Mouse (Mus musculus) regulatory T cell (primary cell): ENCODE measurements around the gene Cyp2c29.
"Not testable (repeated sequence)": the region's sequence is repeated elsewhere in the genome, so short reads cannot be mapped to it uniquely, and the experiment has no call there.

Source experiments
- in situ Hi-C: fragments of 300-600 bp; cut with MboI, MseI; formaldehyde crosslinking; loops from one replicate; pipeline ENCODE4 v1.15.1; 2025; ENCODE audit warnings: high pct_unique_total_duplicates

The Cyp2c29 gene

GRCm38 (mm10) chr19:39269105-39269504 lies at the start of gene Cyp2c29:
Gene Cyp2c29 (plus strand): TSS chr19:39269405.
- in situ Hi-C loops = not testable (repeated sequence)

GRCm38 (mm10) chr19:39267036-39267435 lies 2.2 kb upstream of the Cyp2c29 start:
- in situ Hi-C loops = not testable (repeated sequence)

- in situ Hi-C loops = no loop called here
Observed at GRCm38 (mm10) chr19:39282801-39283200, 13.6 kb downstream of the Cyp2c29 start.

DNA sequence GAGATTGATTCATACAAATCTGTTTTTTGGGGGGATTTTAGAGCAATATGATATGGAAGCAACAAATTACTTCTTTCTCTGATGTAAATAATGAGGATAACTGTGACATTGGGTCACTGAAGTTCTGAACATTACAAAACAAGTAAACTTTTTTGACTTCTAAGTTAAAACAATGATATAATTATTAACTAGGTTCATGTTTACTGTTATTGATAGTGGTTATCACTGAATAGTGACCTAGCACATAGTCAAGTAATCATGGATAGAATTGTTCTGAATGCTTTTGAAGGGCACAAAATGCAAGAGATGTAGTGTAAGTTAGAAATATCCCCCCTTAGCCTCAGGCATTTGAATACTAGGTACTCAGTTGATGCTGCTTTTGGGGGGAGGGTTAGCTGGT lies 16.4 kb downstream of the Cyp2c29 start:
- in situ Hi-C loops = no loop called here

- in situ Hi-C loops = no loop called here
Observed at GRCm38 (mm10) chr19:39286825-39287224, 17.6 kb downstream of the Cyp2c29 start.

DNA sequence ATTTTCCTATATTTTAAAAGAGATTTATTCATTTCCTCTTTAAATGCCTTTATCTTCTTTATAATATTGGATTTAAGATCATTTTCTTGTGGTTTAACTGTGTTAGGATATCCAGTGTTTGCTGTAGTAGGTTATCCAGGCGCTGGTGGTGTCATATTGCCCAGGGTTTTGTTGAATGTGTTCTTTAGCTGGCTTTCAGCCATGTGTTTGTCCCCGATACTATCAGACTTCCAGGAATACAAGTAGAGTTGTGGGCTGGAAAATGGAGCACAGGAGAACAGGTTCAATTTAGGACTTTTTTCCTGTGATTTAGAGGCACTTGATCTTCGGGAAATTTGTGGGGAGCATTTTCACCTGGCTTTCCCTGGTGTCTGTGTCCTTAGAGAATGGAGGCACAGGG lies 19.8 kb downstream of the Cyp2c29 start:
- in situ Hi-C loops = no loop called here
